Mouse (Mus musculus): ENCODE data around the gene Nemf.

- TF ChIP-seq CTCF (IDR thresholded peaks at IDR 0.05; ENCODE audit: low read depth, low read length) (no peak), POLR2A (IDR thresholded peaks at IDR 0.05; ENCODE audit: extremely low read depth, insufficient read depth, low read length) (no peak)
These were observed 7.0 kb downstream of the Nemf start for GRCm38 (mm10) chr12:69349928-69350327.

All from liver, adult 2 months (tissue).